Mouse (Mus musculus) heart, adult 18-20 months (tissue): ENCODE measurements at regions not wholly inside any gene's neighbourhood (a gene's known extent, or its start where the extent isn't known, plus 50 kb on each side); places are given as distances from the start of the nearest gene placed in this dataset.
A peak's percentile ranks its signal among the peaks of the same experiment; 100 is the strongest.

Experiments
- DNase-seq, 2 experiments: peaks; one replicate each; pipeline ENCODE4 v3.0.0; 2021 to 2022; ENCODE audit warnings: mixed read lengths in 1 of 2

- DNase-seq = peak; percentile 3 to 6
Observed at GRCm38 (mm10) chr4:125882531-125882930, 141.8 kb upstream of the Csf3r start.

GRCm38 (mm10) chr4:125890510-125890909 is 133.8 kb upstream of the Csf3r start:
- DNase-seq = no peak

GRCm38 (mm10) chr4:125893139-125893538 is 131.2 kb upstream of the Csf3r start:
- no peak for DNase-seq

- DNase-seq = no peak
Observed at GRCm38 (mm10) chr4:125897707-125898106, 126.6 kb upstream of the Csf3r start.

GRCm38 (mm10) chr4:125898631-125899348 is 125.6 kb upstream of the Csf3r start:
- DNase-seq = no peak

GRCm38 (mm10) chr4:125901546-125902276 is 122.6 kb upstream of the Csf3r start:
- no peak for DNase-seq

- no peak for DNase-seq
Observed at GRCm38 (mm10) chr4:125906296-125906695, 118.1 kb upstream of the Csf3r start.

- DNase-seq = no peak
Observed at GRCm38 (mm10) chr4:125908901-125909300, 115.4 kb upstream of the Csf3r start.

GRCm38 (mm10) chr4:125911541-125912270 is 112.6 kb upstream of the Csf3r start:
- DNase-seq = no peak

GRCm38 (mm10) chr4:125912444-125913049 is 111.8 kb upstream of the Csf3r start:
- DNase-seq = peak; percentile 19 to 35

GRCm38 (mm10) chr4:125915166-125915565 is 109.2 kb upstream of the Csf3r start:
- DNase-seq = no peak

GRCm38 (mm10) chr4:125917210-125917609 is 107.1 kb upstream of the Csf3r start:
- DNase-seq = no peak

GRCm38 (mm10) chr4:125921550-125922316 is 102.6 kb upstream of the Csf3r start:
- peak in 1 of 2 experiments; percentile 13 for DNase-seq

GRCm38 (mm10) chr4:125922317-125922878 is 102.0 kb upstream of the Csf3r start:
- DNase-seq = no peak

GRCm38 (mm10) chr4:125923225-125923624 is 101.1 kb upstream of the Csf3r start:
- DNase-seq = no peak

GRCm38 (mm10) chr4:125928196-125928595 is 96.2 kb upstream of the Csf3r start:
- peak in 1 of 2 experiments; percentile 7 for DNase-seq

- no peak for DNase-seq
Observed at GRCm38 (mm10) chr4:125929122-125929772, 95.1 kb upstream of the Csf3r start.

- DNase-seq = no peak
Observed at GRCm38 (mm10) chr4:125930764-125931163, 93.6 kb upstream of the Csf3r start.

GRCm38 (mm10) chr4:125931321-125931720 is 93.0 kb upstream of the Csf3r start:
- DNase-seq = no peak

- DNase-seq = no peak
Observed at GRCm38 (mm10) chr4:125932036-125932756, 92.2 kb upstream of the Csf3r start.
